8 mouse cellular contexts compared by ENCODE assay signal in the genomic region with DNA sequence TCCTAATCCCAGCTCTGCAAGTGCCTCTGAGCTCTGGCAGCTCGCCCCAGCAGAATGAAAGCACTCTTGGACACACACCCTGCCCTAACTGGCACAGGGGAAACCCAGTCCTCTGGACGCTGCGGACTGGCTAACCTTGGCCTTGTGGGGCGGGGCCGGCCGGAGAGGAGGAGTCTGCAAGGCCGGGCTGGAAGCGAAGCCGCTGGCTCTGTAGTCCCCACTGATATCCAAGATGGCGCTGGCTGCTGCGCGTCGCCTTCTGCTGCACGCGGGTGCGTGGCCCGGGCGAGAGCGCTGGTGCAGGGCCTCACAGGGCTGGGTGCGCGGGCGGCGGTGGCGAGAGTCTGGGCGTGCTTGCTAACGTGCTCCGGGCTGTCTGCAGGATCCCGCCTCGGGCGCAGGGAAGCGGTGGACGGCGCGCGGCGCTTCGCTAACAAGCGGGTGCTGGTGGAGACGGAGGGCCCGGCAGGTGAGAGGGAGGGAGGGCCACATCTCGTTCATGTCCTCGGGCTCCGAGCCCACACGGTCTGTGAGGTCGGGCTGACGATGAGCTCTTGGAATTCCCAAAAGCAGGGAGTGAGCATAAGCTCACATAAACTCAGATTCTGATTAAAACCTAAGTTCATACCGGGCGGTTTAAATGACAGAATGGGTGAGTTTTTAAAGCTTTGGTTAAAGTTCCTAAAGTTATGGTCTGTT. TPM values are rescaled to one million over a fixed set of nuclear protein-coding genes. Genes with fewer than 3 reads are reported as not detected.
DNase-seq lines count a peak whose midpoint lies in the region; ATAC-seq lines count a peak whose summit lies in the region.

Gene Eci1 (plus strand): TSS at position 171 of the 699 bp plus-strand sequence.

- DNase-seq in adipocyte (ENCODE audit: low spot score), result peak; percentile 100
- peak; percentile 95 for DNase-seq in embryo, embryonic 10 days (ENCODE audit: low spot score)
- DNase-seq in gastrocnemius, postnatal 10 days, result peak; percentile 95
- peak; percentile 84 for DNase-seq in induced T-regulatory cell, adult 2 months (ENCODE audit: low read depth)
- peak; percentile 80 to 92 for DNase-seq in left cerebral cortex, adult 9 months (ENCODE audit: low spot score in 2 of 2)
- peak; percentile 84 for DNase-seq in right cerebral cortex, postnatal 14 days
- DNase-seq in urinary bladder, postnatal 36 days (ENCODE audit: low spot score in 2 of 2), result peak; percentile 95 to 97

- peak; percentile 97 for ATAC-seq in megakaryocyte progenitor cell, adult 5-6 weeks (replicated peaks; ENCODE audit: poor library complexity)

RNA-seq across cellular contexts. Expression of gene Eci1, which starts in this region (rescaled TPM):
- total RNA-seq in gastrocnemius, postnatal 10 days (2021), result 100 to 1,000 TPM; 147 to 161 TPM
- 58.5 and 67.8 TPM in 2 replicates for total RNA-seq in megakaryocyte progenitor cell, adult 5-6 weeks (2015)
- 27.7 and 32.6 TPM in 2 replicates for total RNA-seq in megakaryocyte progenitor cell, adult 5-6 weeks (2017)

Comparison
In these comparisons a context has a peak if more than half of its experiments do, and no peak if none do; other contexts are left out.
1. Peak in every context shown above with its lines: DNase-seq and ATAC-seq.